Mouse (Mus musculus) limb, embryonic 11.5 days (tissue): ENCODE results near the gene Gm28308. TPM values are rescaled to one million over a fixed set of nuclear protein-coding genes. Genes with fewer than 3 reads are reported as not detected.

Source experiments
- ATAC-seq: fragments of 200-750 bp; cut with Nextera tagmentation; 2 replicates; pipeline ENCODE4 v1.8.0; 2017; ENCODE audit warnings: low read depth; ENCODE audit not compliant: insufficient number of reproducible peaks, low FRiP score, low TSS enrichment
- DNase-seq: peaks from one replicate; pipeline ENCODE4 v3.0.0-alpha.2; 2015; ENCODE audit warnings: low spot score
- H3K27ac ChIP-seq: fragments of 300-500 bp; sonication (generic); replicated peaks from 2 replicates; pipeline ENCODE4 v1.5.1; 2014; ENCODE audit warnings: low read depth, mild to moderate bottlenecking, low read length
- H3K27me3 ChIP-seq: fragments of 300-500 bp; sonication (generic); 2 replicates; pipeline ENCODE4 v1.6.1; 2014; ENCODE audit warnings: mild to moderate bottlenecking, low read length, mixed read lengths; ENCODE audit not compliant: control insufficient read depth, insufficient read depth
- H3K36me3 ChIP-seq: fragments of 300-500 bp; sonication (generic); 2 replicates; pipeline ENCODE4 v1.6.1; 2014; ENCODE audit warnings: mild to moderate bottlenecking, low read length, moderate library complexity, mixed read lengths; ENCODE audit not compliant: control insufficient read depth, insufficient read depth
- H3K4me1 ChIP-seq: fragments of 300-500 bp; sonication (generic); 2 replicates; pipeline ENCODE4 v1.6.1; 2014; ENCODE audit warnings: low read length, mixed read lengths; ENCODE audit not compliant: control insufficient read depth, insufficient read depth
- H3K4me2 ChIP-seq: fragments of 300-500 bp; sonication (generic); 2 replicates; pipeline ENCODE4 v1.6.1; 2014; ENCODE audit warnings: low read depth, mild to moderate bottlenecking, moderate library complexity; ENCODE audit not compliant: severe bottlenecking
- H3K4me3 ChIP-seq: fragments of 300-500 bp; sonication (generic); 2 replicates; pipeline ENCODE4 v1.5.1; 2014; ENCODE audit warnings: low read depth, low read length
- H3K9ac ChIP-seq: fragments of 300-500 bp; sonication (generic); 2 replicates; pipeline ENCODE4 v1.6.1; 2014; ENCODE audit warnings: mild to moderate bottlenecking, low read length
- H3K9me3 ChIP-seq: fragments of 300-500 bp; sonication (generic); 2 replicates; pipeline ENCODE4 v1.6.1; 2016; ENCODE audit warnings: low read length; ENCODE audit not compliant: control insufficient read depth
- WGBS: fragments of 180-500 bp; shearing (Covaris S2); extraction: QIAGEN DNeasy Blood & Tissue Kit; methylation state at CpG from one replicate; pipeline ENCODE4 v1.1.7; 2014; 5-methylcytosine and 5-hydroxymethylcytosine counted together
- polyA plus RNA-seq: library from polyadenylated mRNA; unstranded; fragments of >200 nt; fragmentation: Nextera tagmentation; extraction: Ambion mirVana; gene quantifications from 2 replicates; pipeline ENCODE4 v1.2.1, GENCODE M21; 2014

Gene Gm28308
- 1.1 and 1.3 TPM in 2 replicates for polyA plus RNA-seq

- Histone ChIP-seq H3K9ac (peak within 1 kb of the TSS; percentile 93), H3K9me3 (no peaks in the 10 kb centered on the region), H3K4me1 (peaks cover 53% of the 10 kb centered on the region), H3K27me3 (no peaks in the 10 kb centered on the region), H3K27ac (peak within 1 kb of the TSS; percentile 93), H3K4me2 (peak within 1 kb of the TSS; percentile 95), H3K4me3 (peak within 1 kb of the TSS; percentile 70), H3K36me3 (no peaks in the 10 kb centered on the region)
- ATAC-seq (peak; percentile 69), DNase-seq (peak; percentile 86)
- WGBS: 1% methylated on average over 38 of the region's 38 CpGs
Measured at GRCm38 (mm10) chr6:52213119-52213986, at the start of gene Gm28308, which contains the start of gene Hoxa3. Gm28308 (minus strand) TSS chr6:52213339. Hoxa3 (minus strand) TSS chr6:52213336.

- Histone ChIP-seq H3K27ac (peak overlapping the region; percentile 96), H3K27me3 (peaks cover 51% of the 10 kb centered on the region), H3K36me3 (no peaks in the 10 kb centered on the region), H3K4me3 (peak overlapping the region; percentile 69), H3K9ac (peak overlapping the region; percentile 93), H3K4me2 (peak overlapping the region; percentile 62), H3K4me1 (0 out of 2 replicates have a peak, but pooled peaks cover 9% of the 10 kb centered on the region), H3K9me3 (no peaks in the 10 kb centered on the region)
- ATAC-seq (no peak), DNase-seq (peak; percentile 72)
- under 1% methylated on average over 24 of the region's 24 CpGs for WGBS
Measured at GRCm38 (mm10) chr6:52262463-52263320, 49.6 kb upstream of the Gm28308 start.

- ATAC-seq: no peak
Measured at GRCm38 (mm10) chr6:52261751-52262462, 48.8 kb upstream of the Gm28308 start.

GRCm38 (mm10) chr6:52260654-52261575 lies 47.8 kb upstream of the Gm28308 start, which contains the start of gene Hoxa13:
Hoxa13 (minus strand) TSS chr6:52260880.
- H3K27ac ChIP-seq: peak within 1 kb of the TSS; percentile 96
- H3K4me2 ChIP-seq: peak within 1 kb of the TSS; percentile 62
- 0 out of 2 replicates have a peak, but pooled peaks cover 9% of the 10 kb centered on the region for H3K4me1 ChIP-seq
- under 1% methylated on average over 29 of the region's 72 CpGs for WGBS
- no peaks in the 10 kb centered on the region for H3K36me3 ChIP-seq
- peak within 1 kb of the TSS; percentile 69 for H3K4me3 ChIP-seq
- DNase-seq (peak; percentile 81), ATAC-seq (peak; percentile 74)
- peaks cover 45% of the 10 kb centered on the region for H3K27me3 ChIP-seq
- H3K9ac ChIP-seq: peak within 1 kb of the TSS; percentile 93
- H3K9me3 ChIP-seq: no peaks in the 10 kb centered on the region

More at GRCm38 (mm10) chr6:52261751-52262462, 48.8 kb upstream of the Gm28308 start:
- Histone ChIP-seq H3K9me3 (no peaks in the 10 kb centered on the region), H3K36me3 (no peaks in the 10 kb centered on the region), H3K4me1 (0 out of 2 replicates have a peak, but pooled peaks cover 9% of the 10 kb centered on the region), H3K27ac (peak overlapping the region; percentile 96), H3K4me2 (peak overlapping the region; percentile 62), H3K4me3 (peak overlapping the region; percentile 69), H3K27me3 (peaks cover 51% of the 10 kb centered on the region), H3K9ac (peak overlapping the region; percentile 93)
- WGBS: 2% methylated on average over 9 of the region's 9 CpGs
- DNase-seq: peak; percentile 69

- H3K4me2 ChIP-seq: peak overlapping the region; percentile 62
- peak; percentile 76 for DNase-seq
- peak overlapping the region; percentile 96 for H3K27ac ChIP-seq
- H3K9ac ChIP-seq: peak overlapping the region; percentile 93
- no peaks in the 10 kb centered on the region for H3K36me3 ChIP-seq
- H3K4me3 ChIP-seq: peak overlapping the region; percentile 69
- peaks cover 37% of the 10 kb centered on the region for H3K27me3 ChIP-seq
- H3K4me1 ChIP-seq: 0 out of 2 replicates have a peak, but pooled peaks cover 9% of the 10 kb centered on the region
- WGBS: under 1% methylated on average over 39 of the region's 39 CpGs
- no peak for ATAC-seq
- H3K9me3 ChIP-seq: no peaks in the 10 kb centered on the region
Measured at GRCm38 (mm10) chr6:52259811-52260261, 46.7 kb upstream of the Gm28308 start.

- Histone ChIP-seq H3K27me3 (peaks cover 32% of the 10 kb centered on the region), H3K4me3 (peak overlapping the region; percentile 69)
Measured at GRCm38 (mm10) chr6:52259081-52259790, 46.1 kb upstream of the Gm28308 start.

More at GRCm38 (mm10) chr6:52259081-52259790, 46.1 kb upstream of the Gm28308 start:
- Histone ChIP-seq H3K4me2 (peak overlapping the region; percentile 62), H3K9me3 (no peaks in the 10 kb centered on the region), H3K9ac (peak overlapping the region; percentile 93), H3K4me1 (0 out of 2 replicates have a peak, but pooled peaks cover 9% of the 10 kb centered on the region), H3K36me3 (no peaks in the 10 kb centered on the region), H3K27ac (peak overlapping the region; percentile 96)
- DNase-seq (peak; percentile 71), ATAC-seq (no peak)
- WGBS: under 1% methylated on average over 24 of the region's 25 CpGs
